Mouse (Mus musculus): ENCODE results near the gene Mre11a.

Mre11a gene

DNA sequence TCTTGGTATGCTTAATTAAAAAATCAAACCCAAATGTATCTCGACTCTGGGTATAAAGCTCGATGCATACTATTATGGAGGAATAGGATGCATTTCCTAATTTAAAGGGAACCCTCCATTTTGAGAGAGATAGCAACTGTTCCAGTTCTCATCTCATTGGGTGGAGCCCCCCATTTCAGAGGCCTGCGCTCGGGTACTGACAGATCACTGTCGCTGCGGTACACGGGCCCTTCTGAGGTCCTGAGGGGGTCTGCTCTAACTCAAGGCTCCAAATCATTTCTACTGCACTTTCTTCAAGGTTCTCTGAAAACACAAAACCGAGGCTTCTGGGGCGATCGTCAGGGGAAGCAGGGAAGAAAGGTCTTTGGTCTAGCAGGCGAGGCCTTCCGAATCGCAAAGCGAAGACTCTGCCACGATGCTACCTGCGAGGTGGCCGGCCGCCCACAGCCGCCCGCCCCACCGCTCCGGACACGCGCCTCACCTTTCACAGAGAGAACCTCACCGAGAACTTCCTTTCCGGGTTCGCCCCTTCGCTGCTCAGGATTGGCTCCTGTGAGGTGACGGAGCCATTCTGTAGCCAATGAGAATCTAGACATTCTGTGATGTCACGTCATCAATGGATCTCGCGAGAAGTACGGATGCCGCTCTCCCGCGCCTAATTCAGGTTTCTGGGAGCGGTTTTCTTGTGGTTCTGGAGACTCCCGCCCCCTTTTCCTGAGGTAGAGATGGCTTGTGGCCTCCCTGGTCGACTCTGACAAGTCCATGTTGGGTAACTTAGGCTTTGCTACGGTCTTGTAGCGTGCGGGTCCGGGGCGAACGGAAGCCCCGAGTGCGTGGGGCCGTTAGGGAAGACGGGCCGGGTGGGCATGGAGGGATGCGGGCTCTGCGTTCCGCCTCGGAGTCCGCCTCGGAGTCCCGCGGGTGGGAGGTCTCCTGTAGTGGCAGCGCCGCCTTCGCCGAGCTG, at the start of gene Mre11a, which contains the start of gene Ankrd49:
Gene Mre11a (plus strand): TSS at position 616 of the 964 bp plus-strand sequence.
Gene Ankrd49 (minus strand): TSS at position 818 of the 964 bp plus-strand sequence.
- in situ Hi-C loops (cut with MboI, MseI): loop anchor here (5.0 kb wide), 1 partner anchor 493 kb away; the partner anchor contains the start of gene Med17

DNA sequence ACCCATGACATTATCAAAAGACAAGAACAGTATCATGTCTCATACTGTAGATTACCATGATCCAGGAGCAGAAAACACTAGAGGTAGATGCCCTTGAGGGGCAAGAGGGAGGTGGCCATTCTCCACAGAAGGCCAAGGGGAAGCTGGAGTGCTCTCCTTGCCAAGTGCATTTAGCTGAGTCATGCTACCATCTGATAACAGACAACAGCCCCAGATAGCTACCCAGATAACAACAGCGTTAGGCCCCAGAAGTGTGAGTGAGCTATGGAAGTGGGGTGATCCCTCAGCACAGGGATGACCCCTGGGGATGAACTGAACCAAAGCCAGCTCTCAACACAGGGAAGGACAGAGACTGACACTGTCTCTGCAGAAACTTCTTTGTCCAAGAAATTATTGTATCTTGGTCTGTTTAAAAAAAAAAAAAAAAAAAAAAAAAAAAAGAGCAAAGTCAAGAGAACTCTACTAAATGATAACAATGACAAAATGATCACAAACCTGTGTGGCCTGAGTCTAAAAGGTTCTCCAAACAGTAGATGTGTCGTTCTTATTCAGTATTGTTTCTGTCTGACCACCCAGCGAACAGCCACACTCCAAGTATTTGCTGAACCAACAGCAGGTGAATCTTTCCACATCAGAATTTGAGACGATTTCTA, 44.8 kb upstream of the Mre11a start:
- in situ Hi-C loops (cut with MboI, MseI): no loop called here

GRCm38 (mm10) chr9:14740151-14740924, 44.1 kb upstream of the Mre11a start, which contains the start of gene Piwil4:
Piwil4 (minus strand) TSS chr9:14740733.
- in situ Hi-C loops (cut with MboI, MseI): no loop called here

- in situ Hi-C loops (cut with MboI, MseI): no loop called here
Measured at GRCm38 (mm10) chr9:14750901-14751502, 33.5 kb upstream of the Mre11a start.

DNA sequence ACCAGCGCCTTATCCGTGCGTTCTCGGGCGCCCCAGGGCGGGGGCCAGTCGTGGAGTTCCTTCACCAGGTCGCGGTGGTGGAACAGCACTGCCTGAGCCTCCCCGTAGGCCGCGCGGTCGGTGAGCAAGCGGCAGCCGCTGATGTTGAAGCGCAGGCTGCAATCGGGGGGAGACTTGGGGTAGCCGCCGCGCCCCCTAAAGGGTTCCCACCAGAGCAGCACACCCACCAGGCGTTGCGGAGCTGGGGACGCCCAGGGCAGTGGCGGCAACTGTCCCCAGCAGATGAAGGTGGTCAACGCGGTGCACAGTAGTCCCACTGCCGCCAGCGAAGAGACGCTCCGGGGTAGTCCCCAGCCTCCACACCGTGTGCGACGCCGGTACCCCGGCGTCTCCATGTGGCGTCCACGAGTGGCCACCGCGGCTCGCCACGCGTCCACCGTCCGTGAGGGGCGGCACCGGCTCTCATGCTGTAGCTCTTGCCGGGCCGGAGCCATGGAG, 32.9 kb upstream of the Mre11a start:
- in situ Hi-C loops (cut with MboI, MseI): no loop called here

GRCm38 (mm10) chr9:14752001-14752522, 32.4 kb upstream of the Mre11a start, which contains the start of gene Fut4:
Fut4 (minus strand) TSS chr9:14752393.
- in situ Hi-C loops (cut with MboI, MseI): no loop called here

DNA sequence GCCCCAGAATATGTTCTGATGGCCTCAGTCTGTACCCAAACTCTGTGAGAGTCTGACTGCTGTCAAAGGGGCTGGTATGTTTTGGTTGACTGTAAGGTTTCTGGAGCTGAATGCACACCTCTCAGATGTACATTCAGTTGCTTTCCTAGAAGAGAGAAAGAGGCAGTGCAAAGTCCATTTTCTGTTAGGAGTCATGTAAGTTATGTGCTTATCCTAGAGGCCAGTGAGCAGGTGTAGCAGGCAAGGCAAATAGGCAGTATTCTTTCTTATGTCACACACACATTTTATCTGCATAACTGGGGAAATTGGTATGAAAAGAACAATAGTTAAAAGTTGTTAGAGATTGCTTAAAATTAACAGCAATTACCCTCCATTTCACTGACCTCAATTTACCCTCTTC, 30.5 kb upstream of the Mre11a start:
- in situ Hi-C loops (cut with MboI, MseI): no loop called here

DNA sequence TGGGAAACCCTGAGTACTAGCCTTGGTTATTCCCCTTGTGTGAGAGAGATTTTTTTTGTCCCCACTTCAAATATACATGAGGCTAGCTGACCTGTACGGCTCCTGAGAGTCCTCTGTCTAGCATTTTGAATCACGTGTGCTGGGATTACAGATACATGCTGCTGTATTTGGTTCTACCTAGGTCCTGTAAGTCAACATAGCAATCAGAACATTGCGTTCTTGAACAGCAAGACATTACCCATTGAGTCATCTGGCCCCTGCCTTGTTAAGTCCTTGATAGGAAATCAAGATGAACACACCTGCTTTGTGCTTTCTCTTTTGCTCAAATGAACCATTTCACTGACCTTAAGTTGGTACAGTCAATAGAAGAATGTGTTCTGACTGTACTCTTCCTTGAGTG, 30.0 kb upstream of the Mre11a start:
- in situ Hi-C loops (cut with MboI, MseI): no loop called here

- in situ Hi-C loops (cut with MboI, MseI): no loop called here
Measured at GRCm38 (mm10) chr9:14758590-14758989, 25.9 kb upstream of the Mre11a start.

GRCm38 (mm10) chr9:14759261-14759660, 25.2 kb upstream of the Mre11a start:
- in situ Hi-C loops (cut with MboI, MseI): no loop called here

GRCm38 (mm10) chr9:14764765-14765164, 19.7 kb upstream of the Mre11a start:
- in situ Hi-C loops (cut with MboI, MseI): no loop called here

DNA sequence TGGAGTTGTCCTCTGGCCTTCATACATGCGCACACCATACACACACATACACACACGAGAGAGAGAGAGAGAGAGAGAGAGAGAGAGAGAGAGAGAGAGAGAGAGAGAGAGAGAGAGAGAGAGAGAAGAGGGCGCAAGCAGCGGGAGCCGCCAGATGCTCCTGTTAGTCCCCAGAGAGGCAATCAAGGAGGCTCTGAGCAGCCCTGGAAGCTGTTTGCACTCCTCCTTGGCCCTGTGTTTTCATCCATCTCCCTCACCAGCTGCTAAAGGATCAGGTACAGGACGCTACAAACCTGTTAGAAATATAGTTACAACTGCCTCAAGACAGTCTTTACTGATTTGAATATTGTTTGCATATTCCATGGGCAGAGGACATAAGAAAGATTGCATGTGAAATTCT, 14.6 kb upstream of the Mre11a start:
- in situ Hi-C loops (cut with MboI, MseI): no loop called here

GRCm38 (mm10) chr9:14770803-14771471, 13.5 kb upstream of the Mre11a start, which contains the start of gene 1700012B09Rik:
1700012B09Rik (minus strand) TSS chr9:14771030.
- in situ Hi-C loops (cut with MboI, MseI): no loop called here

GRCm38 (mm10) chr9:14772074-14772473, 12.4 kb upstream of the Mre11a start:
- in situ Hi-C loops (cut with MboI, MseI): no loop called here

DNA sequence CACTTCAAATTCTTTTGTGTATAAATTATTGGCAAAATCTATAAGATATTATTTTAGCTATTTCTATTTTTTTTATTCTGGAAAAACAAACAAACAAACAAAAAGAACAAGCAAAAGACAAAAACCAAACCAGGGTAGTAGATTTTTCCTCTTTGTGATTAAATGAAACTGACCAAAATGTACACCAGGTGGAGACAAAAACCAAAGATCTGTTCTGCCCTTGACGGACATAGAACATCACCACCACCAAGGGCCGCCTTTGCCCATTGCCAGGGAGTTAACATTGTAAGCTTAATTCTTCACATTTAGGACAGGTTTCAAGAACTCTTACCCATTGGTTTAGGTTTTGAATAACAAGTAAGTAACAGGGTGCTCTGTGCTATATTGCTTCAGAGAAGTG, 10.6 kb upstream of the Mre11a start:
- in situ Hi-C loops (cut with MboI, MseI): no loop called here

GRCm38 (mm10) chr9:14778341-14778740, 6.1 kb upstream of the Mre11a start:
- in situ Hi-C loops (cut with MboI, MseI): loop anchor here (5.0 kb wide), 1 partner anchor 249 kb away; no protein-coding TSS in a partner anchor

DNA sequence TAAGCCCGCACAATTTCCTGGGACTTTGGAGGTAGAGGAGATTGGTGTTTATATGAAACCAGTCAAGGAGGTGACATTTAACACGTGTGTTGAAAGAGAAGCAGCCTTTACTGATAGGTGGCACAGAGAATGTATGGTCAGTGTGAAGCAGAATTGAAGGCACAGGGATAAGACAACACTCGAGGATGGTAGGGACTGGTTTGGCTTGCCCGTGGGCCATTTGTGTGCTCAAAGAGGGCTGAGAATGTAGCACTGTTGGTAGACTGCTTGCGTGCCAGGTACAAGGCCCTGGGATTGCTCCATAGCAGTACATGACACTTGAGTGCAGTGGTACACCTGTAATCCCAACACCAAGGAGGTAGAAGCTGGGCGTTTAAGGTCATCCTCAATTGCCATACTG, 2.9 kb downstream of the Mre11a start:
- in situ Hi-C loops (cut with MboI, MseI): loop anchor here (5.0 kb wide), 1 partner anchor 490 kb away; the partner anchor contains the start of gene Med17

- in situ Hi-C loops (cut with MboI, MseI): loop anchor here (25.0 kb wide), 1 partner anchor 532 kb away; no protein-coding TSS in a partner anchor
Measured at GRCm38 (mm10) chr9:14805714-14806113, 21.3 kb downstream of the Mre11a start.

GRCm38 (mm10) chr9:14806786-14807185, 22.3 kb downstream of the Mre11a start:
- in situ Hi-C loops (cut with MboI, MseI): loop anchor here (25.0 kb wide), 1 partner anchor 531 kb away; no protein-coding TSS in a partner anchor

DNA sequence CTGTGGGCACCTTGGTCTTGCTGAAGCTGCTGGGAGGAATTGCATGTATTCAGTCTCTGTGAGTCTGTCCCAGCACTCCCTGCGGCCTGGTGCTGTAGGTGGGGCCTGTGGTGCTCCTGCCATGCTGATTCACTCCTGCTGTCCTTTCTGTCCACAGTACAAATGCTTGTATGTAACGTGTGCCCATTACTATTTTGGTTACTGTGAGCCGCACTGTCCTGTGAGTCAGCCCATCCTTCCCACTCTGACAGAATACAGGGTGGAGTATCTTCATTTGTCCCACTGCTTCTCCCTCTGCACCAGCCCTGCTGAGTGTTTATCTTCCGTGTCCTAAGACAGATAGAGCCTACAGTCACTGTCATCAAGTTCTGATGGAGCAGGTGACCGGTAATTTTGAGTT, 25.7 kb downstream of the Mre11a start:
- in situ Hi-C loops (cut with MboI, MseI): loop anchor here (25.0 kb wide), 1 partner anchor 527 kb away; no protein-coding TSS in a partner anchor
